Mouse (Mus musculus): ENCODE results near the gene Dpp10.

- TF ChIP-seq POLR2AphosphoS5 (IDR thresholded peaks at IDR 0.05; ENCODE audit: insufficient replicate concordance, low read depth, low read length) (no peak), TAL1 (conservative IDR thresholded peaks at IDR 0.05; ENCODE audit: low read depth, low read length) (no peak), CTCF (IDR thresholded peaks at IDR 0.05; ENCODE audit: low read depth, low read length) (no peak), GATA2 (IDR thresholded peaks at IDR 0.05; ENCODE audit: borderline replicate concordance, low read depth, low read length) (no peak), GATA1 (IDR thresholded peaks at IDR 0.05; ENCODE audit: borderline replicate concordance, low read length) (no peak)
Observed at GRCm38 (mm10) chr1:124031968-124032367, 13.4 kb downstream of the Dpp10 start.
